Mouse (Mus musculus) T-cell, adult 66 days (primary cell): ENCODE results near the gene Cfap206. TPM values are rescaled to one million over a fixed set of nuclear protein-coding genes. Genes with fewer than 3 reads are reported as not detected.

Source experiments
- total RNA-seq, 2 experiments: library from RNA; stranded (reverse); gene quantifications; 3 replicates in 1 of 2; 4 replicates in 1 of 2; pipeline ENCODE4 v1.2.4; 2023

Gene Cfap206
- total RNA-seq, result not detected

GRCm38 (mm10) chr4:34729851-34730341 is at the start of gene Cfap206:
Cfap206 (minus strand) TSS chr4:34730206.

DNA sequence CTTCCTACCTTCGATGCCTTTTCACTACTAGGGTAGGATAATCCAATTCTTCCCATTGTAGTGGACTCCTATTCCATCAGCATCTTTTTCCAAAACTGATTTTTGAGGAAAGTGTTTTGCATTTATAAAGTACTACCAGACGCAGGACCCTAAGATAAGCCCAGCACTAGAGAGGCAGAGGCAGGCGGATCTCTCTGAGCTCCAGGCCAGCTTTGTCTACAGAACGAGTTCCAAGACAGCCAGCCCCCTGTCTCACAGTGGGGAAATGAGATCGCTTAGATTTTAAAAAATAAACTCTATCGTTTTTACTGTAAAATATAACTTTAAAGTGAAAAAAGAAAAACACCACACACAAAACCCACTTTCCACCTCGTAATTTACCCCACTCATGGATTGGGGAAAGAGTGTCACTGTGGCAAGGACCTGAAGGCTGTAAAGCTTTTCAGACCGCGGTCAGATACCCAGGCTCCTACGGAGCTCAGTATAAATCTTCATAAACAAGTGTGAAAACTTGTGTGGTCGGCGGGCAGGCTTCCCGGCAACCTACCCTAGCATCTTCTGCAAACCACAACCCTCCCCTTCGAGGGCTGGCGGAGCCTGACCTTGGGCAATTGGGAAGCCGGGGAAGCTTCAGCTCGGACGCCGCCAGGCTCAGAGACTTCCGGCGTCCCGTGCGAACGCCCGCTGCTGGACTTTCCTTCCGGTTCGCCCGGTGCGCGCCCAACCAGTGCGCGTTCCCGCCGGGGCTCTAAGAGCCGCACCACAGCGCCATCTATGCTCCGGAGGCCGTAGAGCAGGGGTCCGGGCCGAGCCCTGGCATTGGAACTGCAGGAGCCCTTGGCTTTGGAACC is 47.9 kb upstream of the Cfap206 start, which contains the start of gene Smim8:
Gene Smim8, minus strand, starts transcription at position 747 of the 851 bp plus-strand sequence.

GRCm38 (mm10) chr4:34756163-34756562 is 26.2 kb upstream of the Cfap206 start, which contains the start of gene Gm136:
Gm136 (minus strand) TSS chr4:34756263.

DNA sequence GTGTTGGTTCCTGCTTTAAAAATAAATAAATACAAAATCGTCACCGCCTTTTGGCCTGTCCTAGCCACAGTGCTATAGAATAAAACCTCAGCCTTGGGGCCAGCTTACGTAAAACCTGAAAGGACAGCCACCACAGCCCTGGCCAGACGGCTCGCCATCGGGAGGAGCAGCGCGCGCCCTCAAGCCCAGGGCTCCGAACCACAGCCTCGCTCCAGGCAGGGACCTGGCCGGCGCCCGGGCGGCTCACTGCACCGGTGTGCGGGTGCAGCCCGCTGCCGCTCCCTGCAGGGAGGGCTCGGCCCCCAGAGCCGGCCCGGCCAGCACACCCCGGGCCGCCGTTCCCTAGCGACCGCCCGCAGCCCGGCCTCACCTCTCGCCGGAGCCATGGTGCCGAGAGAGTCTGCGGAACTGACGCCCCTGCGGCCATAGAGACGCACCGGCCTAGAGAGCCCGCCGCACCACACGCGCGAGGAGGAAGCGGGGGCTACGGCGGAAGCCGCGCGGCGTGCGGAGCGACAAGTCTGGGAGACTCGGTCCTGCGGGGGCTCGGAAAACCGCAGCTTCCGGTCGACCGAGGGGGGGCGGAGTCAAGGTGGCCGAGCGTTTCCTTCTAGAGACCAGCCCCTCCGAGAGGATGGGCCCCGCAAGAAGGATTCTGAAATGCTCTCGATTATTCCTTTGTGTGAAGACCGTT is 43.0 kb downstream of the Cfap206 start, which contains the start of gene Slc35a1:
Gene Slc35a1, minus strand, starts transcription at position 565 of the 694 bp plus-strand sequence.

Other genes with a start within 250 kb of the Cfap206 start
- gene Akirin2, start 179.3 kb downstream of the Cfap206 start, total RNA-seq, result 10 to 100 TPM; 63.9 to 67.2 TPM
- 10 to 100 TPM; 91.0 to 95.3 TPM for gene Orc3, start 115.3 kb downstream of the Cfap206 start, total RNA-seq
- gene Rars2, start 115.2 kb downstream of the Cfap206 start, total RNA-seq, result 10 to 100 TPM; 25.1 to 26.3 TPM
- 10 to 100 TPM; 18.5 to 22.8 TPM for gene Slc35a1, start 42.8 kb downstream of the Cfap206 start, total RNA-seq
- gene Gm136, start 26.1 kb upstream of the Cfap206 start, total RNA-seq, result not detected
- gene Smim8, start 48.2 kb upstream of the Cfap206 start, total RNA-seq, result 10 to 100 TPM; 13.5 to 15.1 TPM
- 10 to 100 TPM; 71.1 to 77.4 TPM for gene Zfp292, start 152.8 kb upstream of the Cfap206 start, total RNA-seq
- not detected for gene Cga, start 163.6 kb upstream of the Cfap206 start, total RNA-seq